Mouse (Mus musculus) intestine, postnatal 0 days (tissue): ENCODE measurements around the gene Otud7b. TPM values are rescaled to one million over a fixed set of nuclear protein-coding genes. Genes with fewer than 3 reads are reported as not detected.
"Not testable (repeated sequence)": the region's sequence is repeated elsewhere in the genome, so short reads cannot be mapped to it uniquely, and the experiment has no call there.

Experiments used
- ATAC-seq: fragments of 200-750 bp; cut with Nextera tagmentation; 2 replicates; pipeline ENCODE4 v1.8.0; 2017; ENCODE audit warnings: mild to moderate bottlenecking, moderate TSS enrichment, moderate library complexity
- H3K27ac ChIP-seq: fragments of 300-500 bp; sonication (generic); 2 replicates; pipeline ENCODE4 v1.5.1; 2014; ENCODE audit warnings: mild to moderate bottlenecking, low read depth, low read length, moderate library complexity
- H3K27me3 ChIP-seq: fragments of 300-500 bp; sonication (generic); replicated peaks from 2 replicates; pipeline ENCODE4 v1.6.1; 2014; ENCODE audit warnings: low read length, mixed read lengths; ENCODE audit not compliant: control insufficient read depth, insufficient read depth
- H3K36me3 ChIP-seq: fragments of 300-500 bp; sonication (generic); 2 replicates; pipeline ENCODE4 v1.6.1; 2014; ENCODE audit warnings: mild to moderate bottlenecking, moderate library complexity; ENCODE audit not compliant: control insufficient read depth, insufficient read depth
- H3K4me1 ChIP-seq: fragments of 300-500 bp; sonication (generic); replicated peaks from 2 replicates; pipeline ENCODE4 v1.6.1; 2014; ENCODE audit warnings: antibody characterized with exemption, low read length, mixed read lengths; ENCODE audit not compliant: control insufficient read depth, insufficient read depth
- H3K4me2 ChIP-seq: fragments of 300-500 bp; sonication (generic); replicated peaks from 2 replicates; pipeline ENCODE4 v1.6.1; 2014; ENCODE audit warnings: low read depth, mild to moderate bottlenecking, moderate library complexity
- H3K4me3 ChIP-seq: fragments of 300-500 bp; sonication (generic); 2 replicates; pipeline ENCODE4 v1.5.1; 2014; ENCODE audit warnings: low read depth, low read length
- H3K9ac ChIP-seq: fragments of 300-500 bp; sonication (generic); 2 replicates; pipeline ENCODE4 v1.6.1; 2014; ENCODE audit warnings: mild to moderate bottlenecking, low read depth, low read length
- H3K9me3 ChIP-seq: fragments of 300-500 bp; sonication (generic); 2 replicates; pipeline ENCODE4 v1.6.1; 2016; ENCODE audit warnings: mixed run types; ENCODE audit not compliant: control insufficient read depth
- CTCF ChIP-seq: sonication (generic); IDR thresholded peaks from 2 replicates; pipeline ENCODE4 v1.5.1; 2016; ENCODE audit warnings: low read depth, mild to moderate bottlenecking, control low read depth, antibody characterized with exemption, moderate library complexity
- WGBS: fragments of 180-500 bp; shearing (Covaris S2); extraction: QIAGEN DNeasy Blood & Tissue Kit; methylation state at CpG from one replicate; pipeline ENCODE4 v1.1.7; 2014; 5-methylcytosine and 5-hydroxymethylcytosine counted together
- polyA plus RNA-seq: library from polyadenylated mRNA; unstranded; fragments of >200 nt; fragmentation: Nextera tagmentation; extraction: Ambion mirVana; gene quantifications from 2 replicates; pipeline ENCODE4 v1.2.1, GENCODE M21; 2015

Gene Otud7b
- polyA plus RNA-seq, 1 experiment from 2014 or later, result 16.6 TPM

- Histone ChIP-seq H3K27me3 (no peaks in the 10 kb centered on the region), H3K4me1 (peaks cover 6% of the 10 kb centered on the region; the same call in 1 of the 2 replicates), H3K36me3 (peaks cover 51% of the 10 kb centered on the region), H3K4me3 (peak within 1 kb of the TSS; percentile 79), H3K9ac (peak within 1 kb of the TSS; percentile 76), H3K27ac (peak within 1 kb of the TSS; percentile 98), H3K9me3 (no peaks in the 10 kb centered on the region), H3K4me2 (peak within 1 kb of the TSS; percentile 90)
- ATAC-seq, result peak; percentile 91
- TF ChIP-seq CTCF, result no peak
- whole genome bisulfite sequencing, result under 1% methylated on average over 57 of the region's 58 CpGs
Observed at GRCm38 (mm10) chr3:96172197-96173178, 68.2 kb downstream of the Otud7b start, which contains the start of gene Sf3b4. Gene Sf3b4, plus strand, starts transcription at chr3:96172332.

GRCm38 (mm10) chr3:96173185-96173584, 68.9 kb downstream of the Otud7b start:
- H3K9me3 ChIP-seq, result no peaks in the 10 kb centered on the region
- peaks cover 49% of the 10 kb centered on the region for H3K36me3 ChIP-seq
- WGBS, result 30% methylated on average over 7 of the region's 7 CpGs
- no peak for TF ChIP-seq CTCF
- peak overlapping the region; percentile 79 for H3K4me3 ChIP-seq
- peak overlapping the region; percentile 76 for H3K9ac ChIP-seq
- no peaks in the 10 kb centered on the region for H3K27me3 ChIP-seq
- ATAC-seq, result no peak
- peak overlapping the region; percentile 90 for H3K4me2 ChIP-seq
- peaks cover 6% of the 10 kb centered on the region; the same call in 1 of the 2 replicates for H3K4me1 ChIP-seq
- 0 out of 2 replicates have a peak overlapping the region, but pooled peaks have one; percentile 9 for H3K27ac ChIP-seq

- H3K27me3 ChIP-seq, ATAC-seq, H3K27ac ChIP-seq, H3K9ac ChIP-seq, H3K4me1 ChIP-seq, H3K4me3 ChIP-seq, H3K4me2 ChIP-seq, H3K9me3 ChIP-seq: not testable (repeated sequence)
- WGBS, result 84% methylated on average over 4 of the region's 4 CpGs
- H3K36me3 ChIP-seq, result peaks cover 47% of the 10 kb centered on the region
Observed at GRCm38 (mm10) chr3:96174042-96174441, 69.7 kb downstream of the Otud7b start.

- no peak overlapping the region for H3K27ac ChIP-seq
- H3K27me3 ChIP-seq, result no peaks in the 10 kb centered on the region
- WGBS, result 87% methylated on average over 6 of the region's 6 CpGs
- no peak overlapping the region for H3K4me3 ChIP-seq
- H3K9ac ChIP-seq, result no peak overlapping the region
- H3K4me2 ChIP-seq, result no peak overlapping the region
- peaks cover 6% of the 10 kb centered on the region; the same call in 1 of the 2 replicates for H3K4me1 ChIP-seq
- no peak for ATAC-seq
- peaks cover 36% of the 10 kb centered on the region for H3K36me3 ChIP-seq
- H3K9me3 ChIP-seq, result no peaks in the 10 kb centered on the region
- no peak for TF ChIP-seq CTCF
Observed at GRCm38 (mm10) chr3:96175251-96175650, 70.9 kb downstream of the Otud7b start.

DNA sequence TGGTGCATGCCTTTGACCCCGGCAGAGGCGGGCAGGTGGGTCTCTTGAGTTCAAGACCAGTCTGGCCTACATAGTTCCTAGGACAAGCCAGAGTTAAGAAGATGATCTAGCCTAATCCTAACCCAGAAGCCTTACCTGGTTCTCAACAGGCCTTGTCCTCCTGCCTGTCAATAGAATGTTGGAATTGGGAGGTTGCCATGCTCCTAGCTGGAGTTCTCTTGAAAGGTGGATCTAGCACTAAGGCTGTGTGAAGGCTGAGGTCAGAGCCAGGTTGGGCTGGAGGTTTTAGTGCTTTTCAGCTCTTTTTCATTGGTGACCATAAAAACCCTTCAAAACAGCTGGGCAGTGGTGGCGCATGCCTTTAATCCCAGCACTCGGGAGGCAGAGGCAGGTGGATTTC, 74.1 kb downstream of the Otud7b start:
- no peak for TF ChIP-seq CTCF
- Histone ChIP-seq H3K4me3 (no peak overlapping the region), H3K36me3 (peaks cover 31% of the 10 kb centered on the region), H3K4me2 (no peak overlapping the region), H3K4me1 (no peaks in the 10 kb centered on the region), H3K27me3 (no peaks in the 10 kb centered on the region), H3K9ac (no peak overlapping the region), H3K9me3 (no peaks in the 10 kb centered on the region), H3K27ac (no peak overlapping the region)
- 89% methylated on average over 4 of the region's 4 CpGs for WGBS
- no peak for ATAC-seq

GRCm38 (mm10) chr3:96178902-96179301, 74.6 kb downstream of the Otud7b start:
- Histone ChIP-seq H3K4me2 (no peak overlapping the region), H3K9ac (no peak overlapping the region), H3K9me3 (no peaks in the 10 kb centered on the region), H3K4me1 (no peaks in the 10 kb centered on the region), H3K27ac (no peak overlapping the region), H3K4me3 (no peak overlapping the region), H3K36me3 (peaks cover 30% of the 10 kb centered on the region), H3K27me3 (no peaks in the 10 kb centered on the region)
- WGBS, result 69% methylated on average over 2 of the region's 2 CpGs
- ATAC-seq, result no peak
- TF ChIP-seq CTCF, result no peak
